Mouse (Mus musculus) 416B (cell line): ENCODE measurements around the gene Pcdh20.

ENCODE experiments used
- DNase-seq: peaks from one replicate; pipeline ENCODE4 v3.0.0; 2011; ENCODE audit warnings: low read depth

Pcdh20 gene

GRCm38 (mm10) chr14:88470495-88471434 lies at the start of gene Pcdh20:
TSS of gene Pcdh20 (minus strand) at chr14:88471396.
- DNase-seq: no peak

- peak; percentile 31 for DNase-seq
Measured at GRCm38 (mm10) chr14:88479909-88480308, 8.7 kb upstream of the Pcdh20 start.

GRCm38 (mm10) chr14:88469956-88470355 lies 1.2 kb downstream of the Pcdh20 start:
- DNase-seq: no peak

GRCm38 (mm10) chr14:88469361-88469760 lies 1.8 kb downstream of the Pcdh20 start:
- no peak for DNase-seq

- peak; percentile 28 for DNase-seq
Measured at GRCm38 (mm10) chr14:88466416-88466815, 4.8 kb downstream of the Pcdh20 start.

- DNase-seq: no peak
Measured at GRCm38 (mm10) chr14:88464356-88464755, 6.8 kb downstream of the Pcdh20 start.

GRCm38 (mm10) chr14:88463357-88463756 lies 7.8 kb downstream of the Pcdh20 start:
- no peak for DNase-seq

- no peak for DNase-seq
Measured at GRCm38 (mm10) chr14:88462944-88463343, 8.3 kb downstream of the Pcdh20 start.

- DNase-seq: no peak
Measured at GRCm38 (mm10) chr14:88460705-88461104, 10.5 kb downstream of the Pcdh20 start.

GRCm38 (mm10) chr14:88443304-88443703 lies 27.9 kb downstream of the Pcdh20 start:
- no peak for DNase-seq

- DNase-seq: peak; percentile 11
Measured at GRCm38 (mm10) chr14:88429393-88429792, 41.8 kb downstream of the Pcdh20 start.

- DNase-seq: no peak
Measured at GRCm38 (mm10) chr14:88427370-88427769, 43.8 kb downstream of the Pcdh20 start.
